Mouse (Mus musculus): ENCODE measurements around the gene Dph6.

GRCm38 (mm10) chr2:114687483-114687882 lies 32.7 kb upstream of the Dph6 start:
- no peak for TF ChIP-seq CTCF (IDR thresholded peaks at IDR 0.05; ENCODE audit: low read depth)
- no peak for TF ChIP-seq EP300 (IDR thresholded peaks at IDR 0.05; ENCODE audit: low read depth)

Measured in liver, embryonic 14.5 days (tissue).